Mouse (Mus musculus) midbrain, embryonic 10.5 days (tissue): Measurements from ENCODE around the gene Ak9. TPM values are rescaled to one million over a fixed set of nuclear protein-coding genes. Genes with fewer than 3 reads are reported as not detected.

Experiments
- DNase-seq: peaks from one replicate; pipeline ENCODE4 v3.0.0-alpha.2; 2017; ENCODE audit warnings: low spot score
- H3K27ac ChIP-seq: fragments of 300-500 bp; sonication (generic); replicated peaks from 2 replicates; pipeline ENCODE4 v1.5.1; 2016; ENCODE audit warnings: mild to moderate bottlenecking
- H3K27me3 ChIP-seq: fragments of 300-500 bp; sonication (generic); 2 replicates; pipeline ENCODE4 v1.6.1; 2016; ENCODE audit warnings: low read depth, mild to moderate bottlenecking; ENCODE audit not compliant: poor library complexity, severe bottlenecking
- H3K36me3 ChIP-seq: fragments of 300-500 bp; sonication (generic); 2 replicates; pipeline ENCODE4 v1.6.1; 2016; ENCODE audit warnings: mild to moderate bottlenecking, moderate library complexity
- H3K4me1 ChIP-seq: fragments of 300-500 bp; sonication (generic); 2 replicates; pipeline ENCODE4 v1.6.1; 2016
- H3K4me3 ChIP-seq: fragments of 300-500 bp; sonication (generic); 2 replicates; pipeline ENCODE4 v1.5.1; 2016; ENCODE audit warnings: mild to moderate bottlenecking, moderate library complexity
- H3K9me3 ChIP-seq: fragments of 300-500 bp; sonication (generic); replicated peaks from 2 replicates; pipeline ENCODE4 v1.6.1; 2016; ENCODE audit warnings: mild to moderate bottlenecking
- WGBS: fragments of 180-500 bp; shearing (Covaris S2); methylation state at CpG from one replicate; pipeline ENCODE4 v1.1.7; 2016; 5-methylcytosine and 5-hydroxymethylcytosine counted together
- polyA plus RNA-seq: library from polyadenylated mRNA; unstranded; fragments of >200 nt; fragmentation: Nextera tagmentation; extraction: Ambion mirVana; gene quantifications from 2 replicates; pipeline ENCODE4 v1.2.1, GENCODE M21; 2016

Gene Ak9
- polyA plus RNA-seq, 1 experiment from 2014 or later, result 0.04 TPM

DNA sequence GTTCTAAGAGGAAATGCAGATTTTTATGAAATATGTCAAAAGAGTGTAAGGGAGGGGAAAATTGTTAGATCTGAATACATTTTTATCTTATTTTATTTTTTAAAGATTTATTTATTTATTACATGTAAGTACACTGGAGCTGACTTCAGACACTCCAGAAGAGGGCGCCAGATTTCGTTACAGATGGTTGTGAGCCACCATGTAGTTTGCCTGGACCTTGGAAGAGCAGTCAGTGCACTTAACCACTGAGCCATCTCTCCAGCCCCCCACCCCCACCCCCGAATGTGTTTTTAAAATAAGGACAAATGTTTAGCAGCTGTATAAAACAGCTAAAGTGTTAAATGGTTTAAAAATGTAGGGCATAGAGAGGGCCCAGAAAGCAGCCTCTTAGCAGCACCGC lies 130.8 kb downstream of the Ak9 start:
- H3K4me3 ChIP-seq, result no peak overlapping the region
- DNase-seq, result peak; percentile 38
- no peak overlapping the region for H3K27ac ChIP-seq
- no peaks in the 10 kb centered on the region for H3K36me3 ChIP-seq
- H3K9me3 ChIP-seq, result no peaks in the 10 kb centered on the region
- H3K27me3 ChIP-seq, result peaks cover 15% of the 10 kb centered on the region
- no peaks in the 10 kb centered on the region for H3K4me1 ChIP-seq
- 29% methylated on average over 4 of the region's 4 CpGs for WGBS

DNA sequence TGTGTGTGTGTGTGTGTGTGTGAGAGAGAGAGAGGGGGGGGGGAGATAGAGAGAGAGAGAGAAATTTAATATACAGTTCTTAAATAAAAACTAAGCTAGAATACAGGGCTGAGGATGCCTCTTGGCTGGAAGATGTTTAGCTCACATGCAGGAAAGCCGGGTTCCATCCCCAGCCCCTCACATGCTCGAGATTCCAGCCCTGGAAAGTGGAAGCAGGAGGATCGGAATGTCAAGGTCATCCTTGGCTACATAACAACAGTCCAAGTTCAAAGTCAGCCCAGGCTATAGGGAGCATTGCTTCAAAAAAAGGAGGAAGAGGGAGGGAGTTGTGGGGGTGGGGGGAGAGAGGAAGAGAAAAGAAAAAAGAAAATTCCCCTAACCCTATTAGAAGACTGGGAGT lies 131.4 kb downstream of the Ak9 start:
- WGBS, result 53% methylated on average over 3 of the region's 3 CpGs
- no peak overlapping the region for H3K27ac ChIP-seq
- DNase-seq, result no peak
- no peaks in the 10 kb centered on the region for H3K4me1 ChIP-seq
- H3K27me3 ChIP-seq, result peaks cover 15% of the 10 kb centered on the region
- H3K36me3 ChIP-seq, result no peaks in the 10 kb centered on the region
- no peak overlapping the region for H3K4me3 ChIP-seq
- H3K9me3 ChIP-seq, result no peaks in the 10 kb centered on the region

DNA sequence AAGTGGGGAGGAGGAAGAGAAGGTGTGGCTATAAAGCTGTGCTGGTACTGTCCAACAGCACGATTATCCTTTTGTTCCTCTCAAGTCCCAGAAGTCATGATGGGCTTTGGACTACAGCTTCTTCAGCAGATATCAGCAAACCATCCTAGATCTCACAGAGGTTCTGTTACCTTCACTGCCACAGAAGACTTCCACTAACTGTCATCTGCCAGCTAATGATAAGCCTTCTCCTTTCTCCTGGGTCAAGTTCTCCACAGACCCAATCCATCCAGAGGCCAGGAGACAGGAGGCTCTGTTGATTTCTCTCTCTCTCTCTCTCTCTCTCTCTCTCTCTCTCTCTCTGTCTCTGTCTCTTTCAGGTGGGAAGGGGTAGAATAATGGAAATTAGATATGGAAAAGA lies 144.4 kb downstream of the Ak9 start:
- Histone ChIP-seq H3K36me3 (peaks cover 16% of the 10 kb centered on the region), H3K27me3 (no peaks in the 10 kb centered on the region), H3K9me3 (no peaks in the 10 kb centered on the region), H3K27ac (no peak overlapping the region), H3K4me3 (no peak overlapping the region), H3K4me1 (peaks cover 23% of the 10 kb centered on the region)
- WGBS, result 84% methylated on average over 1 of the region's 1 CpGs
- no peak for DNase-seq

DNA sequence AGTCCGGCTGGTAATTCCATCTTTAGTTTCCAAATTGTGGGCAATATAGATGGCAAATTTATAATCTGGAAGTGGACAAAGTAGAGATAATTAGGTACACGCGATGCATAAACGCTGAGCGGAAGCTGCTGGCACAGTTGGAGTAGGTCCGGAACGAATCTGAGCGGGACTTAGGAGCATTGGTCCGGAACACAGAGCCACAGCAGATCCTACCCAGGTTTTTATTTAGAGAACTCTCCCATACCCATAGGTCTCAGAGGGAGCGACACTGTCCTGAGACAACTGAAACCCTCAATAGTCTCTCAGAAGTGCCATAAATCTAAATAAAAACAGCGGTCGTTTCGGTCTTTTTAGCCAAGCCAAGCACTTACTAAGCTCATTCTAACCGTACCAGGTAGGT lies 145.9 kb downstream of the Ak9 start:
- Histone ChIP-seq H3K36me3 (peaks cover 24% of the 10 kb centered on the region), H3K4me3 (peak overlapping the region; percentile 92), H3K27me3 (no peaks in the 10 kb centered on the region), H3K4me1 (peaks cover 27% of the 10 kb centered on the region), H3K27ac (peak overlapping the region; percentile 85), H3K9me3 (no peaks in the 10 kb centered on the region)
- no peak for DNase-seq
- WGBS, result 14% methylated on average over 14 of the region's 14 CpGs

DNA sequence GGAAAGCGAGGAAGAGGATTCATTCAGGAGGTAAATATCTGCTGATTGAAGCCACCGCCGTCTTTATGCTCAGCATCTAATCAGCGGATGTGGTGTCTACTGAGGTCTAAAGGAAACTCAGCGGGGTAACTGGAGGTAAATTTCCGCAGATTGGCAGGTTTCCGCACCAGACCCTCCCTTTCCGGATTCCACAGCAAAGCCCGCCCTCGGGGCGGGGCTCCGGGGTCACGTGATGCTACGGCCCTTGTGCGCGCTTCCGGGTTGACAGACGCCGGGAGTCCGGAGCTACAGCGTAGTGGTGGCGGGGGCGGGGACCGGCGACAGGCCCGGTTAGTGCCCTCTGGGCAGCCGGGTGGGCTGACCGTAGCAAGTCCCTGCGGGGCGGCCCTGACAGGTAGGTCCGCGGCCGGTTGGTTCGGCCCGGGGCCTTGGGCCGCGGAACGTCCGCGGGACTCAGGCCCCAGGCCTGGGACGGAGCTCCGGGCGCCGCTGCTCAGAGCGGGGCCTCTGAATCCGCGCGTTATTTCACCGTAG lies 146.4 kb downstream of the Ak9 start, which contains the start of gene Zbtb24:
Gene Zbtb24, plus strand, starts transcription at position 247 of the 534 bp plus-strand sequence.
- Histone ChIP-seq H3K4me3 (peak within 1 kb of the TSS; percentile 92), H3K27me3 (no peaks in the 10 kb centered on the region), H3K27ac (peak within 1 kb of the TSS; percentile 85), H3K36me3 (peaks cover 29% of the 10 kb centered on the region), H3K9me3 (no peaks in the 10 kb centered on the region), H3K4me1 (peaks cover 27% of the 10 kb centered on the region)
- under 1% methylated on average over 49 of the region's 49 CpGs for WGBS
- peak; percentile 96 for DNase-seq

DNA sequence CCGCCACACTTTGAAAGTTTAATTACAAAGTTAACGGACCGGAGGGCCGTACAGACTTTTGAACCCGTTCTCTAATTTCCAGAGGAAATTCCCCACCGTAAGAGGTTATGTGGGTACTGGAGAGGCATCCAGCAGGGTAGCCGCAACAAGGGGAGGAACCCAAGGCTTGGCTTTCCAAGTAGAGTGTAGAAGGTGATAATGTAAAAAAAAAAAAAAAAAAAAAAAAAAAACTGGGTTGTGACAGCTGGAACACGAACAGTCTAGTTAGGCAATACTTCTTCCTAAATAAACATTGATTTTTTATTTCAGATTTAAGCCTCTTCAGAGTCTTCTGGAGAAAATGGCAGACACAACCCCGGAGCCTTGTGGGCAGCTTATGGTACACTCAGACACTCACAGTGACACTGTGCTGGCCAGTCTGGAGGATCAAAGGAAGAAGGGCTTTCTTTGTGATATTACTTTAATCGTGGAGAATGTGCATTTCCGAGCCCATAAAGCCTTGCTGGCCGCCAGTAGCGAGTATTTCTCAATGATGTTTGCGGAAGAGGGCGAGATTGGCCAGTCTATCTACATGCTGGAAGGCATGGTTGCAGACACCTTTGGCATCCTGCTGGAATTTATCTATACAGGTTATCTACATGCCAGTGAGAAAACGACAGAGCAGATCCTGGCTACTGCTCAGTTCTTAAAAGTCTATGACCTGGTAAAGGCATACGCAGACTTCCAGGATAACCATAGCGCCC lies 147.2 kb downstream of the Ak9 start:
- no peak for DNase-seq
- peak overlapping the region; percentile 85 for H3K27ac ChIP-seq
- peaks cover 36% of the 10 kb centered on the region for H3K36me3 ChIP-seq
- H3K4me3 ChIP-seq, result peak overlapping the region; percentile 92
- H3K9me3 ChIP-seq, result no peaks in the 10 kb centered on the region
- H3K4me1 ChIP-seq, result peaks cover 27% of the 10 kb centered on the region
- WGBS, result 61% methylated on average over 18 of the region's 18 CpGs
- no peaks in the 10 kb centered on the region for H3K27me3 ChIP-seq

DNA sequence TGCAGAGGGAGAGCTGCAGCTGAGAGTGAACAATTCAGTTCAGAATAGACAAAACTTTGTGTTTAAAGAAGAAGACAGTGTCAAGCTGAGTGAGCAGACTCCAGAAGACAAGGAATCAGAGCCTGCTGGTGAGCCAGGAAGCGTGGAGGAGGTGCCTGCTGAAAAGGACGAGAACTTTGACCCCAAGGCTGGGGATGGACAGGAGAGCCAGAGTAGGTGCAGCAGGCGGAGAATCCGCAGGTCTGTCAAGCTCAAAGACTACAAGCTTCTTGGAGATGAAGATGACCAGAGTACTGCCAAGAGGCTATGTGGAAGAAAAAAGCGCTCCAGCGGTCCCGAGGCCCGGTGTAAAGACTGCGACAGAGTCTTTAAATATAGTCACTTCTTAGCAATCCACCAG lies 147.9 kb downstream of the Ak9 start:
- WGBS, result 92% methylated on average over 9 of the region's 9 CpGs
- H3K9me3 ChIP-seq, result no peaks in the 10 kb centered on the region
- H3K4me3 ChIP-seq, result peak overlapping the region; percentile 92; the same call in 1 of the 2 replicates
- peaks cover 43% of the 10 kb centered on the region for H3K36me3 ChIP-seq
- H3K4me1 ChIP-seq, result peaks cover 27% of the 10 kb centered on the region
- no peaks in the 10 kb centered on the region for H3K27me3 ChIP-seq
- H3K27ac ChIP-seq, result no peak overlapping the region
- DNase-seq, result no peak

DNA sequence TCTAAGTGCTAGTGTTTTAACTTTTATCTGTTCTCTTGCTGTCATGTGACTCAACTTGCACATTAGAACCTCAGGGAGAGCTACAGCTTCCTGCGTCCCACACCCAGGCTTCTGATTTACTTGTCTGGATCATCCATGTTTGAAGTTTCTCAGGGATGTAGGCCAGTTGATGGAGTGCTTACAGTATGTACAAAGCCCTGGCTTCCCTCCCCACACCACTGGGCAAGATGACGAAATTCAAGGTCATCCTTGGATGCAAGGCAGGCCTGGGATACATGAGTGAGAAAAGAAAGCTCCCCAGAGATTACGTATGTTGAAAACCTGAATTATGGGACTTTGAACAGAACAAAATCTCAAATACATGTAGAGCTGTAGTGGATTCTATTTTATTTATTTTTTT lies 149.0 kb downstream of the Ak9 start:
- no peak for DNase-seq
- WGBS, result 90% methylated on average over 3 of the region's 3 CpGs
- peaks cover 48% of the 10 kb centered on the region for H3K36me3 ChIP-seq
- H3K27ac ChIP-seq, result no peak overlapping the region
- H3K27me3 ChIP-seq, result no peaks in the 10 kb centered on the region
- no peak overlapping the region for H3K4me3 ChIP-seq
- peaks cover 27% of the 10 kb centered on the region for H3K4me1 ChIP-seq
- H3K9me3 ChIP-seq, result no peaks in the 10 kb centered on the region

DNA sequence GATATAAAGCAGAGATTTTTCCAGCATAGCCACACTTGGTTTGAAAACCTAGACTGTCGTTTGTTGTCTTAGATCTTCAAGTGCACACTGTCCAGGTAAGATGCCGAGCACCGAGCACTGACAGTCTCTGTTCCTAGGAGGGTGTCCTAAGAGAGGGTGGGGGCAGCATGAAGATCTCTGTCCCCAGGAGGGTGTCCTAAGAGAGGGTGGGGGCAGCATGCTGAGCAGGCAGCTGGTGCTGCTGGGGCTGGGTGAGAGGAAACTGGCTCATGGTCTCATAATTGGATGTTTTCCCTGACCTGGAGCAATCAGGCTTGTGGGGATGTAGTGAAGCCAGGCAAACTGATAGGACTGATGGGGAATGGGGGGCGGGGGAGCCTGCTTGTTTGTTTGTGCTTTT lies 156.2 kb downstream of the Ak9 start:
- 84% methylated on average over 4 of the region's 4 CpGs for WGBS
- peaks cover 76% of the 10 kb centered on the region for H3K36me3 ChIP-seq
- DNase-seq, result no peak
- H3K27ac ChIP-seq, result no peak overlapping the region
- H3K4me3 ChIP-seq, result no peak overlapping the region
- no peaks in the 10 kb centered on the region for H3K27me3 ChIP-seq
- no peaks in the 10 kb centered on the region for H3K9me3 ChIP-seq
- peaks cover 14% of the 10 kb centered on the region for H3K4me1 ChIP-seq

DNA sequence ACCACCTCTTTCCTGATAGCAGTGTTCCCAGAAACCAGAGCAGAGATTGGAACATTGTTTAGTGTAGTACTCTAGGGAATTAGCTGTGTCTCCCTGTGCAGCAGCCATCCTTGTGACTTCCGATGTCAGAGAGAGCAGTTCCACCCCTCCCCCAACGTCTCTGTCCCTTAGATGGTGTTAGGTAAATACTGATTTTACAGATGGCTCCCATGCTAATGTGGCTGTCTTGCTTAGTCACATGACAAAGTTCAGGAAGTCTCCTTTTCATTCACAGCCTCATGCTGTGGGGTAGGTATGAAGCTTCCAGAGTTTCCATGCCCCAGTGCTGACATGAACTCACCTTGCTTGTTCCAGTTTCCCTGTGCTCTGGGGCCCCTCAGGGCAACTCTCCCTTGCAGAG lies 156.7 kb downstream of the Ak9 start:
- no peak for DNase-seq
- Histone ChIP-seq H3K4me3 (no peak overlapping the region), H3K4me1 (peaks cover 14% of the 10 kb centered on the region), H3K27ac (no peak overlapping the region), H3K9me3 (no peaks in the 10 kb centered on the region), H3K27me3 (no peaks in the 10 kb centered on the region), H3K36me3 (peaks cover 76% of the 10 kb centered on the region)
- WGBS, result 34% methylated on average over 2 of the region's 2 CpGs

DNA sequence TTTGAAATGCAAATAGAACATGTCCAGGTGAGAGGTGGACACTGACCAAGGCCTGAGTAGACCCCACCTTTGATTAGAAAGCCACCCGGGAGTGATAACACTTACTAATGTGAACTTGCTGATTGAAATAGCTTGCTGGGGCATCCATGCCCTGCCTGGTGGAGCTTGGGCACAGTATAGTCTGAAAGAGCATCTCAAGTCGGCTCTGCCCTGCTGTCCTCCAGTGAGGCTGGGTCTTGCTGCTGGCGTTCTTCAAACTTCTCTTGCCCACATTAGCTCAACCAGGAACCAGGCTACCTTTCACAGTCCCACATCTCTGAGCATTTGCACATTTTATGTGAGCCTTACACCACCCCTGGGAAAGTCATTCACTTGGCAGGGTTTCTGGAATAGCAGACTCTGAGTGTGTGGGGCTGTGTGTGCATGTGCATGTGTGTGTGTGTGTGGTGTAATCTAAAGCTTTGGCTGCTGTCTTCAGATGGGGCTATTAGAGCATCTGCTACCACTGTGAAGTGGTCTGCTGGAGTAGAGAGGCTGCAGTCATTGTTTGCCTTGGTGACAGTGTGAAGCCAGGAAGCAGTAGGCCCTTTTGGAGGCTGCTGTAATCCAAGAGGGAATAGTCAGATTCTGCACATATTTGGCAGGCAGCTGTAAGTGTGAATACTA lies 157.4 kb downstream of the Ak9 start:
- H3K27ac ChIP-seq, result no peak overlapping the region
- no peaks in the 10 kb centered on the region for H3K9me3 ChIP-seq
- H3K27me3 ChIP-seq, result no peaks in the 10 kb centered on the region
- no peak overlapping the region for H3K4me3 ChIP-seq
- peaks cover 14% of the 10 kb centered on the region for H3K4me1 ChIP-seq
- H3K36me3 ChIP-seq, result peaks cover 75% of the 10 kb centered on the region
- WGBS, result 92% methylated on average over 3 of the region's 3 CpGs
- no peak for DNase-seq

DNA sequence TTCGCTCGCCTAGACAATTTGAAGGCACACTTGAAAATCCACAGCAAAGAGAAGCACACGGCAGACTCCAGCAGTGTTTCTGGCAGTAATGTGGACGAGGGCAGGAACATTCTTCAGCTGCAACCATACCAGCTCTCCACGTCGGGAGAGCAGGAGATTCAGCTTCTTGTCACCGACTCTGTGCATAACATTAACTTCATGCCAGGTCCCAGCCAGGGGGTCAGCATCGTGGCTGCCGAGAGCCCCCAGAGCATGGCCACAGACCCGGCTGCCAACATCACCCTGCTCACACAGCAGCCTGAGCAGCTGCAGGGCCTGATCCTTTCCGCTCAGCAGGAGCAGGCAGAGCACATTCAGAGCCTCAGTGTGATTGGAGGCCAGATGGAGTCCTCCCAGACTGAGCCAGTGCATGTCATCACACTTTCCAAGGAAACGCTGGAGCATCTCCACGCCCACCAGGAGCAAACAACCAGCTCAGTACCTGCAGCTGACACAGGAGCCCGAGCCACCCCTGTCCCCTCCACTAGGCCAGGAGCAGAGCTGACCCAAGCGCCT lies 160.7 kb downstream of the Ak9 start:
- DNase-seq, result no peak
- Histone ChIP-seq H3K4me3 (no peak overlapping the region), H3K27ac (0 out of 2 replicates have a peak overlapping the region, but pooled peaks have one; percentile 38), H3K36me3 (peaks cover 60% of the 10 kb centered on the region), H3K9me3 (no peaks in the 10 kb centered on the region), H3K4me1 (peaks cover 18% of the 10 kb centered on the region), H3K27me3 (no peaks in the 10 kb centered on the region)
- 34% methylated on average over 15 of the region's 15 CpGs for WGBS

DNA sequence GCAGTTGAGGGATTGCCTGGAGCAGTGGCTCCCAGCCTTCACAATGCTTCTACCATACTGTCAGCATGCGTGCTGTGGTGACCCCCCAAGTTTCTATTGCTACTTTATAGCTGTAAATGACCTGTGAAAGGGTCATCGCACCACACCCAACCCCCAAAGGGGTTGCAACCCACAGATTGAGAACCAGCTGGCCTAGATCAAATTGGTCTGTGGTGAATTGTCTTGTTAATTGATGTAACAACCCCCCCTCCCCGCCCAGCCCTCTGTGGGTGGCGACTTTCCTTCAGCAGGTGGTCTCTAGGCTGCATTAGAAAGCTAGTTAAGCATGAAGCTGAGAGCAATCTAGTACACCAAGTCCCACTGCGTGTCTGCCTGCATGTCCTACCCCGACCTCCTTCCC lies 163.5 kb downstream of the Ak9 start:
- Histone ChIP-seq H3K4me3 (no peak overlapping the region), H3K9me3 (no peaks in the 10 kb centered on the region), H3K4me1 (peaks cover 11% of the 10 kb centered on the region), H3K27ac (no peak overlapping the region), H3K27me3 (no peaks in the 10 kb centered on the region), H3K36me3 (peaks cover 37% of the 10 kb centered on the region)
- DNase-seq, result no peak
- 31% methylated on average over 6 of the region's 6 CpGs for WGBS
